Mouse (Mus musculus): ENCODE data around the gene Uchl4. TPM values are rescaled to one million over a fixed set of nuclear protein-coding genes. Genes with fewer than 3 reads are reported as not detected.
"Not testable (repeated sequence)": the region's sequence is repeated elsewhere in the genome, so short reads cannot be mapped to it uniquely, and the experiment has no call there.

Uchl4 gene
- total and polyA plus RNA-seq, 2 experiments from 2014 or later, result 1.8 TPM; not detected in 1

GRCm38 (mm10) chr9:64256204-64256603 is 21.2 kb downstream of the Uchl4 start:
- no peaks in the 10 kb centered on the region for H3K27me3 ChIP-seq (ENCODE audit: insufficient read depth, low read length)
- H3K36me3 ChIP-seq (ENCODE audit: insufficient read depth), result no peaks in the 10 kb centered on the region
- 93% methylated on average over 3 of the region's 3 CpGs for WGBS
- H3K4me1 ChIP-seq (ENCODE audit: insufficient read depth), result peaks cover 8% of the 10 kb centered on the region; the same call in 1 of the 2 replicates
- H3K4me2 ChIP-seq (ENCODE audit: low read depth), result no peak overlapping the region
- H3K27ac ChIP-seq (ENCODE audit: low read depth, low read length), result no peak overlapping the region
- no peak for TF ChIP-seq CTCF (IDR thresholded peaks at IDR 0.05; ENCODE audit: low read depth)
- no peak overlapping the region for H3K4me3 ChIP-seq (ENCODE audit: low read depth, low read length)
- DNase-seq (no peak), ATAC-seq (no peak)
- no peak overlapping the region for H3K9ac ChIP-seq
- no peaks in the 10 kb centered on the region for H3K9me3 ChIP-seq (ENCODE audit: low read length)

- H3K27ac ChIP-seq (ENCODE audit: low read depth, low read length), result no peak overlapping the region
- no peaks in the 10 kb centered on the region for H3K9me3 ChIP-seq (ENCODE audit: low read length)
- DNase-seq, result no peak
- no peak overlapping the region for H3K9ac ChIP-seq
- H3K4me2 ChIP-seq (ENCODE audit: low read depth), result no peak overlapping the region
- 85% methylated on average over 5 of the region's 5 CpGs for WGBS
- TF ChIP-seq CTCF (IDR thresholded peaks at IDR 0.05; ENCODE audit: low read depth), result no peak
- no peaks in the 10 kb centered on the region for H3K36me3 ChIP-seq (ENCODE audit: insufficient read depth)
- no peak for ATAC-seq
- no peak overlapping the region for H3K4me3 ChIP-seq (ENCODE audit: low read depth, low read length)
- no peaks in the 10 kb centered on the region for H3K4me1 ChIP-seq (ENCODE audit: insufficient read depth)
- H3K27me3 ChIP-seq (ENCODE audit: insufficient read depth, low read length), result no peaks in the 10 kb centered on the region
Observed at GRCm38 (mm10) chr9:64259906-64260305, 24.9 kb downstream of the Uchl4 start.

GRCm38 (mm10) chr9:64261023-64261422 is 26.0 kb downstream of the Uchl4 start:
- H3K4me3 ChIP-seq (ENCODE audit: low read depth, low read length), result no peak overlapping the region
- H3K36me3 ChIP-seq (ENCODE audit: insufficient read depth), result no peaks in the 10 kb centered on the region
- H3K9me3 ChIP-seq (ENCODE audit: low read length), result no peaks in the 10 kb centered on the region
- no peak overlapping the region for H3K4me2 ChIP-seq (ENCODE audit: low read depth)
- DNase-seq, result no peak
- no peak for ATAC-seq
- WGBS, result 90% methylated on average over 4 of the region's 4 CpGs
- no peak overlapping the region for H3K27ac ChIP-seq (ENCODE audit: low read depth, low read length)
- H3K27me3 ChIP-seq (ENCODE audit: insufficient read depth, low read length), result no peaks in the 10 kb centered on the region
- no peak for TF ChIP-seq CTCF (IDR thresholded peaks at IDR 0.05; ENCODE audit: low read depth)
- H3K4me1 ChIP-seq (ENCODE audit: insufficient read depth), result no peaks in the 10 kb centered on the region
- H3K9ac ChIP-seq, result no peak overlapping the region

- H3K27ac ChIP-seq (ENCODE audit: low read depth, low read length), result no peak overlapping the region
- no peak overlapping the region for H3K9ac ChIP-seq
- H3K4me3 ChIP-seq (ENCODE audit: low read depth, low read length), result no peak overlapping the region
- no peaks in the 10 kb centered on the region for H3K4me1 ChIP-seq (ENCODE audit: insufficient read depth)
- no peak overlapping the region for H3K4me2 ChIP-seq (ENCODE audit: low read depth)
- DNase-seq (no peak), ATAC-seq (no peak)
- no peaks in the 10 kb centered on the region for H3K9me3 ChIP-seq (ENCODE audit: low read length)
- 63% methylated on average over 1 of the region's 1 CpGs for WGBS
- H3K27me3 ChIP-seq (ENCODE audit: insufficient read depth, low read length), result no peaks in the 10 kb centered on the region
- no peaks in the 10 kb centered on the region for H3K36me3 ChIP-seq (ENCODE audit: insufficient read depth)
- no peak for TF ChIP-seq CTCF (IDR thresholded peaks at IDR 0.05; ENCODE audit: low read depth)
Observed at GRCm38 (mm10) chr9:64264813-64265212, 29.8 kb downstream of the Uchl4 start.

GRCm38 (mm10) chr9:64267231-64267630 is 32.2 kb downstream of the Uchl4 start:
- ATAC-seq (no peak), DNase-seq (no peak)
- H3K27me3 ChIP-seq (ENCODE audit: insufficient read depth, low read length), result no peaks in the 10 kb centered on the region
- no peaks in the 10 kb centered on the region for H3K4me1 ChIP-seq (ENCODE audit: insufficient read depth)
- WGBS, result 86% methylated on average over 1 of the region's 1 CpGs
- no peak for TF ChIP-seq CTCF (IDR thresholded peaks at IDR 0.05; ENCODE audit: low read depth)
- no peak overlapping the region for H3K27ac ChIP-seq (ENCODE audit: low read depth, low read length)
- no peak overlapping the region for H3K9ac ChIP-seq
- H3K9me3 ChIP-seq (ENCODE audit: low read length), result no peaks in the 10 kb centered on the region
- no peak overlapping the region for H3K4me2 ChIP-seq (ENCODE audit: low read depth)
- no peak overlapping the region for H3K4me3 ChIP-seq (ENCODE audit: low read depth, low read length)
- no peaks in the 10 kb centered on the region for H3K36me3 ChIP-seq (ENCODE audit: insufficient read depth)

GRCm38 (mm10) chr9:64268196-64268595 is 33.2 kb downstream of the Uchl4 start:
- Histone ChIP-seq H3K4me3 (ENCODE audit: low read depth, low read length) (no peak overlapping the region), H3K9ac (no peak overlapping the region), H3K4me1 (ENCODE audit: insufficient read depth) (no peaks in the 10 kb centered on the region), H3K27ac (ENCODE audit: low read depth, low read length) (no peak overlapping the region), H3K36me3 (ENCODE audit: insufficient read depth) (no peaks in the 10 kb centered on the region), H3K4me2 (ENCODE audit: low read depth) (no peak overlapping the region), H3K9me3 (ENCODE audit: low read length) (no peaks in the 10 kb centered on the region), H3K27me3 (ENCODE audit: insufficient read depth, low read length) (no peaks in the 10 kb centered on the region)
- DNase-seq, result no peak
- ATAC-seq, result no peak
- WGBS, result 92% methylated on average over 10 of the region's 10 CpGs
- no peak for TF ChIP-seq CTCF (IDR thresholded peaks at IDR 0.05; ENCODE audit: low read depth)

- H3K9me3 ChIP-seq (ENCODE audit: low read length); ATAC-seq; H3K27ac ChIP-seq (ENCODE audit: low read depth, low read length); H3K9ac ChIP-seq; DNase-seq; H3K4me2 ChIP-seq (ENCODE audit: low read depth); H3K36me3 ChIP-seq (ENCODE audit: insufficient read depth); H3K4me3 ChIP-seq (ENCODE audit: low read depth, low read length); H3K4me1 ChIP-seq (ENCODE audit: insufficient read depth); H3K27me3 ChIP-seq (ENCODE audit: insufficient read depth, low read length): not testable (repeated sequence)
- WGBS, result 91% methylated on average over 8 of the region's 8 CpGs
Observed at GRCm38 (mm10) chr9:64268836-64269235, 33.8 kb downstream of the Uchl4 start.

- H3K36me3 ChIP-seq (ENCODE audit: insufficient read depth), result no peaks in the 10 kb centered on the region
- WGBS, result 72% methylated on average over 3 of the region's 3 CpGs
- no peak overlapping the region for H3K4me3 ChIP-seq (ENCODE audit: low read depth, low read length)
- H3K27ac ChIP-seq (ENCODE audit: low read depth, low read length), result no peak overlapping the region
- no peaks in the 10 kb centered on the region for H3K27me3 ChIP-seq (ENCODE audit: insufficient read depth, low read length)
- H3K9ac ChIP-seq, result no peak overlapping the region
- no peaks in the 10 kb centered on the region for H3K4me1 ChIP-seq (ENCODE audit: insufficient read depth)
- DNase-seq (no peak), ATAC-seq (no peak)
- H3K9me3 ChIP-seq (ENCODE audit: low read length), result no peaks in the 10 kb centered on the region
- no peak overlapping the region for H3K4me2 ChIP-seq (ENCODE audit: low read depth)
- no peak for TF ChIP-seq CTCF (IDR thresholded peaks at IDR 0.05; ENCODE audit: low read depth)
Observed at GRCm38 (mm10) chr9:64271249-64271648, 36.2 kb downstream of the Uchl4 start.
